Mouse (Mus musculus) embryonic facial prominence, embryonic 10.5 days (tissue): ENCODE results near the gene Rogdi. TPM values are rescaled to one million over a fixed set of nuclear protein-coding genes. Genes with fewer than 3 reads are reported as not detected.

Source experiments
- DNase-seq: peaks from one replicate; pipeline ENCODE4 v3.0.0-alpha.2; 2017; ENCODE audit warnings: low spot score
- H3K27ac ChIP-seq: fragments of 300-500 bp; sonication (generic); replicated peaks from 2 replicates; pipeline ENCODE4 v1.5.1; 2016; ENCODE audit warnings: mild to moderate bottlenecking
- H3K27me3 ChIP-seq: fragments of 300-500 bp; sonication (generic); replicated peaks from 2 replicates; pipeline ENCODE4 v1.6.1; 2016; ENCODE audit warnings: low read depth, mild to moderate bottlenecking; ENCODE audit not compliant: poor library complexity, severe bottlenecking
- H3K36me3 ChIP-seq: fragments of 300-500 bp; sonication (generic); replicated peaks from 2 replicates; pipeline ENCODE4 v1.6.1; 2016; ENCODE audit warnings: mild to moderate bottlenecking, moderate library complexity
- H3K4me1 ChIP-seq: fragments of 300-500 bp; sonication (generic); 2 replicates; pipeline ENCODE4 v1.6.1; 2016
- H3K4me3 ChIP-seq: fragments of 300-500 bp; sonication (generic); 2 replicates; pipeline ENCODE4 v1.5.1; 2016; ENCODE audit warnings: mild to moderate bottlenecking, moderate library complexity
- H3K9me3 ChIP-seq: fragments of 300-500 bp; sonication (generic); 2 replicates; pipeline ENCODE4 v1.6.1; 2016; ENCODE audit warnings: mild to moderate bottlenecking
- WGBS: fragments of 180-500 bp; shearing (Covaris S2); methylation state at CpG from one replicate; pipeline ENCODE4 v1.1.7; 2016; 5-methylcytosine and 5-hydroxymethylcytosine counted together
- polyA plus RNA-seq: library from polyadenylated mRNA; unstranded; fragments of >200 nt; fragmentation: Nextera tagmentation; extraction: Ambion mirVana; gene quantifications from 2 replicates; pipeline ENCODE4 v1.2.1, GENCODE M21; 2016

The Rogdi gene
- polyA plus RNA-seq = 63.6 and 66.2 TPM in 2 replicates

- DNase-seq = peak; percentile 99
- H3K4me3 ChIP-seq = peak within 1 kb of the TSS; percentile 75
- H3K27me3 ChIP-seq = no peaks in the 10 kb centered on the region
- no peaks in the 10 kb centered on the region for H3K9me3 ChIP-seq
- H3K4me1 ChIP-seq = peaks cover 13% of the 10 kb centered on the region
- peak within 1 kb of the TSS; percentile 84 for H3K27ac ChIP-seq
- WGBS = under 1% methylated on average over 63 of the region's 63 CpGs
- peaks cover 63% of the 10 kb centered on the region for H3K36me3 ChIP-seq
These were observed at the start of gene Rogdi for GRCm38 (mm10) chr16:5013054-5013838. Rogdi (minus strand) TSS chr16:5013553.

GRCm38 (mm10) chr16:5058114-5058513, 44.8 kb upstream of the Rogdi start:
- H3K27me3 ChIP-seq = no peaks in the 10 kb centered on the region
- no peaks in the 10 kb centered on the region for H3K9me3 ChIP-seq
- H3K4me3 ChIP-seq = no peak overlapping the region
- no peak overlapping the region for H3K27ac ChIP-seq
- WGBS = 93% methylated on average over 1 of the region's 1 CpGs
- H3K4me1 ChIP-seq = no peaks in the 10 kb centered on the region
- H3K36me3 ChIP-seq = peaks cover 91% of the 10 kb centered on the region
- no peak for DNase-seq

- H3K36me3 ChIP-seq = peaks cover 53% of the 10 kb centered on the region
- no peaks in the 10 kb centered on the region for H3K9me3 ChIP-seq
- no peaks in the 10 kb centered on the region for H3K27me3 ChIP-seq
- peaks cover 31% of the 10 kb centered on the region for H3K4me1 ChIP-seq
- under 1% methylated on average over 78 of the region's 78 CpGs for WGBS
- peak; percentile 83 for DNase-seq
- H3K4me3 ChIP-seq = peak overlapping the region; percentile 97
- peak overlapping the region; percentile 95 for H3K27ac ChIP-seq
These were observed 37.1 kb upstream of the Rogdi start for GRCm38 (mm10) chr16:5050251-5051110.

DNA sequence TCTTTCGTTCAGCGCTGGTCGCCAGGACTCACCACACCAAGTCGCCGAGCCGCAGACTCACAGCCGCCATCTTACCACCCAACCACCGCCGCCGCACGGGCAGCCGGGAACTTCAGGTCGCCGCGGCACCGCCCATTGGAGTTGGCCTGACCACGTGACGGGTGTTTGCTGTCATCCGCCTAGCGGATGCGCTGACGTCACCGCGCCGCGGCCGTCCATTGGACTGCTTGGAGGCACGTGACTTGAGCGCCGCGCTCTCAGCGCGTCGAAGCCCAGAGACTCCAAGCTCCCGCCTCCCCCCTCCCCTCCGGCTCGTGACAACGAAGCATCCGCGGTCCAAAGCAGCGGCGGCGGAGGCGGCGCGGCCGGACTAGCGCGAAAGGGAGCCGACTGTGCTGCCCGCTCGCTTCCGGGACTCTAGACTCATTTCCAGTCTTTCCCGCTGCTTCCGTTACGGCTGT, 36.5 kb upstream of the Rogdi start, which contains the start of the genes Glyr1 and Ubn1:
Gene Glyr1, minus strand, starts transcription at position 90 of the 461 bp plus-strand sequence.
Gene Ubn1, plus strand, starts transcription at position 284 of the 461 bp plus-strand sequence.
- no peaks in the 10 kb centered on the region for H3K9me3 ChIP-seq
- H3K36me3 ChIP-seq = peaks cover 53% of the 10 kb centered on the region
- H3K27ac ChIP-seq = peak within 1 kb of the TSS; percentile 95
- peak; percentile 99 for DNase-seq
- H3K4me3 ChIP-seq = peak within 1 kb of the TSS; percentile 97
- H3K4me1 ChIP-seq = peaks cover 31% of the 10 kb centered on the region
- WGBS = under 1% methylated on average over 56 of the region's 56 CpGs
- H3K27me3 ChIP-seq = no peaks in the 10 kb centered on the region

DNA sequence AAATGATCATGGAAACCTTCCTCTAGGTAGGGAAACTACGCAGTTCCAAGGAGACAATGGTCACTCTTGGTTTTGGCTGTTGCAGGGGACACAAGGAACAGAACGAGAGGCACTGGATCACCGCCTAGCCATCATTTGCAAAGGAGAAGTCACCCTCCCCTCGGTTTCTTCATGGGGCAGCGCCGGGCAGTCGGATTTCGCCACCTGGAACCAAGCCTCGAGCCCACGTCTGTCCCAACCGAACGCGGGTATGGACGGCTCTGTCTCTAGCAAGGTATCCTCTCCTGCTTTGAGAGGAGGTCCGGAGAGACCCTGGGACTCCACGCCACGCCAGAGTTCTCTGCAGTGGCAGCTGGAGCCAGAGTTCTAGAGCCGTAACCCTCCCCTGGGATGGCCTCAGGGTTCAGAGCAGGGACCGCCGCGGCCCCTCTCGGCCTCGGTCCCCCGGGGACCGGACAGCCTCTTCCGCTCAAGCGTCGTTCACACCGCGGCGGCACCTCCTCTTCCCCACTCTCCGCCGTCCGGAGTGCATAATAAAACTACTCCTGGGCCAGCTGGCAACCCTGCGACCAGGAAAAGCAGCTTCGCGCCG, 35.9 kb upstream of the Rogdi start:
- under 1% methylated on average over 38 of the region's 38 CpGs for WGBS
- Histone ChIP-seq H3K27me3 (no peaks in the 10 kb centered on the region), H3K27ac (peak overlapping the region; percentile 95), H3K4me3 (peak overlapping the region; percentile 97), H3K9me3 (no peaks in the 10 kb centered on the region), H3K36me3 (peaks cover 56% of the 10 kb centered on the region), H3K4me1 (peaks cover 31% of the 10 kb centered on the region)
- DNase-seq = no peak

- Histone ChIP-seq H3K9me3 (no peaks in the 10 kb centered on the region), H3K36me3 (peaks cover 77% of the 10 kb centered on the region), H3K4me1 (peaks cover 17% of the 10 kb centered on the region), H3K27ac (no peak overlapping the region), H3K27me3 (no peaks in the 10 kb centered on the region), H3K4me3 (no peak overlapping the region)
- DNase-seq = no peak
- WGBS = 94% methylated on average over 3 of the region's 3 CpGs
These were observed 32.0 kb upstream of the Rogdi start for GRCm38 (mm10) chr16:5045322-5045721.

DNA sequence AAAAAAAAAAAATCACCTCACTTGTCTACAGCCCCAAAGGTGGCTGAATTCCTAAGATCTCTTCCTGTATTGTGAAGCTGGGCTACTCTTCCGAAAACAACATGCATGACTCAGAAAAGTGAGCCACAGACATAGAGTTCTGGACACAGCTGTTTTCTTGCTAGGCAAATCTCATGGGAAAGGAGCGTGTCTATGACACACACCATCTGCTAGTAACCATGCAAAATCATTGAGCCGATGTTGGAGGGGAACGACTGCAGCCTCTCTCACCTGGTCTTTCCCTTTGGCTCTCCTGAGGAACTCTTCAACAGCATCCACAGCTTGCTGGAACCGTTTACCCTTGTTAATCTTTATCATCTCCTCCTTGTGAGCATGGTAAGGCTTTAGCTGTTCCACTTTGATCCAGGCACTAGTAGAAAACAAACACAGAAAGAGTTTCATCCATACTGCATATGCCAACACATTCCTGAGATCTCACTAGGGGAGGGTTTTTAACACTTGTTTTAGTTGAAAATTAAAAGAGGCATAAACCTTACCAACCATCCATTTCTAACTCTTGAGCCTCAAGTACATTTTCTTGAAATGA, 23.4 kb upstream of the Rogdi start:
- Histone ChIP-seq H3K27me3 (no peaks in the 10 kb centered on the region), H3K36me3 (peaks cover 100% of the 10 kb centered on the region), H3K27ac (no peak overlapping the region), H3K9me3 (no peaks in the 10 kb centered on the region), H3K4me1 (no peaks in the 10 kb centered on the region), H3K4me3 (no peak overlapping the region)
- 91% methylated on average over 5 of the region's 5 CpGs for WGBS
- DNase-seq = no peak

GRCm38 (mm10) chr16:5035591-5035990, 22.2 kb upstream of the Rogdi start:
- no peaks in the 10 kb centered on the region for H3K9me3 ChIP-seq
- WGBS = 93% methylated on average over 3 of the region's 3 CpGs
- H3K4me1 ChIP-seq = no peaks in the 10 kb centered on the region
- peaks cover 100% of the 10 kb centered on the region for H3K36me3 ChIP-seq
- H3K27ac ChIP-seq = no peak overlapping the region
- H3K4me3 ChIP-seq = no peak overlapping the region
- DNase-seq = no peak
- no peaks in the 10 kb centered on the region for H3K27me3 ChIP-seq

DNA sequence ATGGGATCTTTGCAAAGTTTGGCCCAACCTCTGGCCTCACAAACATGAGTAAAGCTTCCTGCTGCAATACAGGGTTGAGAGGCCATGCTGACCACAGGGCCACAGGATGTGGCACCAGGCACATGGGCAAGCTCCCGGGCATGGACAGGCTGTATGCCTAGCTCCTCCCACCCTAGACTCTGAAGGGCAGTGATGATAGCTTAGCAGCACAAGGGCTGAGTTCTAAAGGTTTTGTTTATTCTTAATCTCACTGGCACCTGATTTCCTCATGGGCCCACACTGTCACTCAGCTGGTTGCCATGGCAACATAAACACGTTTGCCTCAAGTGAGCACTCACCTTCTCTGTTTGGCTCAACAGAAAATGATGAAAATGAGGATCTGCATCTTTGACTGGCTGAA, 16.5 kb upstream of the Rogdi start:
- no peak overlapping the region for H3K27ac ChIP-seq
- no peaks in the 10 kb centered on the region for H3K9me3 ChIP-seq
- DNase-seq = no peak
- 74% methylated on average over 2 of the region's 2 CpGs for WGBS
- no peak overlapping the region for H3K4me3 ChIP-seq
- H3K27me3 ChIP-seq = no peaks in the 10 kb centered on the region
- no peaks in the 10 kb centered on the region for H3K4me1 ChIP-seq
- peaks cover 99% of the 10 kb centered on the region for H3K36me3 ChIP-seq

- 92% methylated on average over 3 of the region's 3 CpGs for WGBS
- Histone ChIP-seq H3K27ac (no peak overlapping the region), H3K4me1 (no peaks in the 10 kb centered on the region), H3K27me3 (no peaks in the 10 kb centered on the region), H3K4me3 (no peak overlapping the region), H3K9me3 (no peaks in the 10 kb centered on the region), H3K36me3 (peaks cover 99% of the 10 kb centered on the region)
- no peak for DNase-seq
These were observed 10.7 kb upstream of the Rogdi start for GRCm38 (mm10) chr16:5024021-5024420.

- no peaks in the 10 kb centered on the region for H3K9me3 ChIP-seq
- H3K4me3 ChIP-seq = no peak overlapping the region
- no peak for DNase-seq
- H3K4me1 ChIP-seq = peaks cover 13% of the 10 kb centered on the region
- H3K36me3 ChIP-seq = peaks cover 66% of the 10 kb centered on the region
- WGBS = 96% methylated on average over 4 of the region's 4 CpGs
- H3K27ac ChIP-seq = no peak overlapping the region
- H3K27me3 ChIP-seq = no peaks in the 10 kb centered on the region
These were observed 1.2 kb upstream of the Rogdi start for GRCm38 (mm10) chr16:5014578-5014977.
